Mouse (Mus musculus) megakaryocyte, adult 5-6 weeks (primary cell): ENCODE results near the gene Trappc10. TPM values are rescaled to one million over a fixed set of nuclear protein-coding genes. Genes with fewer than 3 reads are reported as not detected.

ENCODE experiments used
- ATAC-seq: 2 replicates; pipeline ENCODE4 v1.8.0; 2016; ENCODE audit warnings: mild to moderate bottlenecking, inconsistent platforms; ENCODE audit not compliant: poor library complexity, severe bottlenecking
- total RNA-seq, 2 experiments: library from RNA; stranded (forward) in 1 of 2; stranded (reverse) in 1 of 2; fragments of 153-499, 151-499 nt in 1 of 2; fragments of 221-1000, 200-1000 nt in 1 of 2; gene quantifications; 2 replicates each; pipeline versions ENCODE4 v1.2.3 to v1.2.4; 2015 to 2017

Gene Trappc10
- total RNA-seq, 2 experiments from 2014 or later: 26.1 to 26.9 TPM

DNA sequence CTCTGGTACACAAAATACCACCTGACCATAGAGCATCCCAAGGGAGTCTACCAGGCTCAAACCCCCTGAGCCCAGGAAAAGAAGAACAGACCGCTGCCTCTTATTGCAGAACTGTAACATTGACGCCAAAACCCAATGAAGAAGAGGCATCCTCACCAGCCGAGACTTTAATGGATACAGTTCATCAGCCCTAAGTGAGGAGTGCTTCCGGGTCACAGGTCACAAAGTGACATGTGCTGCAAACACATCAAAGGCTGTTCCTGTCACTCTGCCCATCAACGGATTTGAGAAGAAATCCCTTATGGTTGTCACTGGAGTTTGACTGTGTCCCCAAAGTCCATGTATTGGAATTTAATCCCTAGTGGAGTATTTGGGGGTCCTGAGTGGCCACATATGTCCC, 14.8 kb upstream of the Trappc10 start:
- ATAC-seq: no peak

DNA sequence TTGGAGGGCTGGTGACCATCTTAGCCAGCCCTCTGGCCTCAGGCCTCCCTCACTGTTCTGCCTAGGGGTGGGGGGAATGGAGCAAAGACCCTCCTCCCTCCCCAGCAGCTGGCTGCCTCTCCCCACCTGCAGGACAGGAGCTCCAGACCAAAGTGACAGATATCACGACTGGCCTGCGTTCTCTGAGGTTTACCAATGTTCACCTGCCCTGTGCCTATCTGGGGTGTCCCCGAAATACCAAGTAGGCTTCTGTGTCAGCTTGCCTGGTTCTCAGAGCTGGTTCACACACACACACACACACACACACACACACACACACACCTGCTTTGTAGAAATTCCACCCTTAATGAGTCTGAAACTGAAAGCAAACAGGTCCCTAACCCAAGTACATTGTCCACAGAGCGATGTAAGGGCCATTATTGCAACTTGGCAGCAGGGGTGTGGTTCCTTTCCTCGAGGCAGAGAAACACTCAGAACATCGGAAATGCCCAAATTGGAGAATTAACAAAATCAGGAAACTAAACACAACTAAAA, 13.8 kb upstream of the Trappc10 start:
- no peak for ATAC-seq

DNA sequence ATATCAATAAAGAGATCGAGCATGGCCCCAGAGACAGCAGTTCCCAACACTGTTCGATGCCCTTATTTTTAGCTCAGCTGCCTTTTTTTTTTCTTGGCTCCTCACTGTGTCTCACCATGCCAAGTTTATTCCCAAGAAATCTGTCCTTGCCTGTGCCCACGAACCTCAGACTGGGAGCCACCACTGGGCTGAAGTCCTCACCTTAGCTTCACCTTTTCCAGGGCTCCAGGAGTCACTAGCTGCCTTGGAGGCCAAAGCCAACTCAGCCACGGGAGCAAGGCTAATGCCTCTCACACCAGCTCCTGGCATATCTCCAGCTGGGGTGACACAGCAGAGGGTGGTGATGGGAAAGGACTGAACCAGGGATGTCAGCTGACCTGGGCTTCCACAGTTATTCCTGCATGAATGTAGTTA, 11.2 kb upstream of the Trappc10 start:
- ATAC-seq: no peak

DNA sequence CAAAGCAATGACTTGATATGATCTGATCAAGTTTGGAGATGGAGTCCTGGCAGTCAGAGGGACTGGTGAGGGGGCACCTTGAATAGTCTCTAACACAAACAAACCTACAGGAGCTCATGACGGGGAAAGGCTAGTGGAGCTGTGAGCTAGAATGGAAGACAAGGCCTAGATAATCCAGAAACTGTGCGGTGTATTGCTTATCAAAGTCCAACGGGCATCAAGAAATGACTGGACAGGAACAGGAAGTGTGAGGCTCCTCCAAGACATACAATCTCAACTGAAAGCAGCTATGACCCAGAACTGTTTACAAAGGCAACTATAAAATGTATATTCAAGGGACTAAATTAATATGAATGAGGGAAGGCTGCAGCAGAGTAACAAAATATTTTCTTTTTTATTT, 2.8 kb upstream of the Trappc10 start:
- ATAC-seq: no peak

DNA sequence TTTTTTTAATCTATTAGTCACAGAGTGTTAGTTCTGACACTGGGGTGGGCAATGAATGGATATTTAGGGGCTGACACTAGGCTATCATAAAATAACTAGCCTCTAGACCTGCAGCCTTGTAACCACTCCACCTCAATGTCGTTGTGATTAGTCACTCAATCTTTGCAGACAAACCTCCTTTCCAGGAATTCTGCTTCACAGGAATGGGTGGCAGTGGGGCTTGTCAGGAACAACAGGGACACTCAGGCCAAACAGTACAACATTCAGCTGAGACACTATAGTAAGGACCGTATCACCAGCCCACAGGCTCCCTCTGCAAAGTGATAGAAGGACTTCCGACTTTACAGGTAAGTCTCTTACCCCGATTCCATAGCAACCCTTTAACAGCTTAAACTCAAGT, 2.3 kb upstream of the Trappc10 start:
- ATAC-seq: no peak

DNA sequence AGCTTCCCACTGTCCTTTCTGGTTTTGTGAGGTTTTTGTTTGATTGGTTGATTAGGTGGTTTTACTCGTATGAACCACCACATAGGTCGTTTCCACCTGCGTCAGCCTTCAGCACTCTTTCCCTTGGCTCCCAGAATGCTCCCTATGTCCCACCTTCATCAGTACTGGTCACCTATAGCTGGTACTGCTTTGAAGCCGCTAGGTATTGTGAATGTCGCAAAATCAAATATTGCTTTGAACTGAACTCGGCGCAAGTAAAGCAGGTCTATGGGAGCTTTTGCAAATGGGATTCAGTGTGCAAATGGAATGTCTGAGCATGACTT, 745 bp upstream of the Trappc10 start:
- ATAC-seq: no peak

DNA sequence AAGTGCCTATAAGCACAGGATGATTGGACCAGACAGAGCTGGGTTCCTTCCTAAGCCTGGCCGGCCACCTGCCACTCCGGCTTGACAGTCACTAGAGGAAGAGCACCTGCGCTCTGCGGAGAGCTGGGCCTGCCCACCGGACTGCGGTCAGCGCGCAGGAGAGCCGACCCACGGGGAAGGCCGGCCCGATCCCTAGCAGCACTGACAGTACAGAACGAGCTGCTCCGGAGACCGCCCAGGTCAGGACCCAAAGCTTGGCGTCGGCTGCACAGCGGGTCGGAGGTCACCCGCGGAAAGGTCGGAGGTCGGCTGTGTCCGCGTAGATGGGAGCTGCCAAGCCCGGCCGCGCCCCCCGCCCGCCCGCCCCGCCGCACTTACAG, 393 bp downstream of the Trappc10 start:
- ATAC-seq: peak; percentile 47

DNA sequence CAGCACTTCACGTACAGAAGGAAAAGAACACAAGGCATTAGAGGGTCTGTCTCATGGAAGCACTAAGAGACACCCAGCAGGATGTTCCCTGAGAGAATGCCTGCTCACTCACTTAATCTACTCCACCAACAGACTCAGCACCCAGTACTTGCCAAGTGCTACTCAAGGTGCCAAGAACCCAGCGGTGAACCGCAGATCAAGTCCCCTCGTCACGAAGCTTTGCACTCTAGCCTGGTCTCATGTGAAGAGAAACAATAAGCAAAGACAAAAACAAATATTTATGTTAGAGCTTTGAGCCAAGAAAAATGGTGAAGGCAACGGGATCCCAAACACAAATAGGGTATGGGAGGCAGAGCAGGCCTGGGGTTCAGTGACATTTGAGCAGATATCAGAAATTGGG, 5.5 kb downstream of the Trappc10 start:
- no peak for ATAC-seq

DNA sequence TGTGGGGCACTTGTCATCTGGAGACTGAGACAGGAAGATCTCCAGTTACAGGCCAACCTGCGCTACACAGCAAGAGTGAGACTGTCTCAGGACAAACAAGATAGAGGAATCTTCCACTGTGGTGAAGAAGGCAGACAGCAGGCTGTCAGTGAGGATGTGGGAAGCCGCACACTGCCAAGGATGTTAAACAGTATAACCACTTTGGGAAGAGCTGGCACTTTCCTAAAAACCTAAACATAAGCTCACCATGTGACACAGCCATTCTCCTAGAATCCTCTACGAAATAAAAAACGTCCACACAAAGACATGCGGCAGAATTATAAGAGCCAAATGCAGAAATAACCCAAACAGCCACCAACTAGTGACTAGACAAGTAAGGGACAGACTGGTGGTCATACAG, 6.1 kb downstream of the Trappc10 start:
- no peak for ATAC-seq

DNA sequence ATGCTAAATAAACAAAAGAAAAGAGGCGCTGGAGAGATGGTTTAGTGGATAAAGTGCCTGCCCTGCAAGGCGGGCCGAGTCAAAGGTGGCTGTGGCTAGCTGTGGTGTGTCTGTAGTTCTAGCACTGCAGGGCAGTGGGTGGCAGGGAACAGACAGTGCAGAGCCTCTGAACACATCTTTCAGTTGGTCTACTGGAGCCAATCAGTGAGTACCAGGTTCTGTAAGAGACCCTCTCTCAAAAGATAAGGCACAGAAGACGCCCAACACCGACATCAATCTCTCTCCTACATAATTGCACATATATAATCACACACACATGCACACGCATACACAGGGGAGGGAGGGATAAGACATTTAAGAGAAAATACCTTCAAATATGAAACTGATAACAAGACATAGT, 6.6 kb downstream of the Trappc10 start:
- no peak for ATAC-seq

DNA sequence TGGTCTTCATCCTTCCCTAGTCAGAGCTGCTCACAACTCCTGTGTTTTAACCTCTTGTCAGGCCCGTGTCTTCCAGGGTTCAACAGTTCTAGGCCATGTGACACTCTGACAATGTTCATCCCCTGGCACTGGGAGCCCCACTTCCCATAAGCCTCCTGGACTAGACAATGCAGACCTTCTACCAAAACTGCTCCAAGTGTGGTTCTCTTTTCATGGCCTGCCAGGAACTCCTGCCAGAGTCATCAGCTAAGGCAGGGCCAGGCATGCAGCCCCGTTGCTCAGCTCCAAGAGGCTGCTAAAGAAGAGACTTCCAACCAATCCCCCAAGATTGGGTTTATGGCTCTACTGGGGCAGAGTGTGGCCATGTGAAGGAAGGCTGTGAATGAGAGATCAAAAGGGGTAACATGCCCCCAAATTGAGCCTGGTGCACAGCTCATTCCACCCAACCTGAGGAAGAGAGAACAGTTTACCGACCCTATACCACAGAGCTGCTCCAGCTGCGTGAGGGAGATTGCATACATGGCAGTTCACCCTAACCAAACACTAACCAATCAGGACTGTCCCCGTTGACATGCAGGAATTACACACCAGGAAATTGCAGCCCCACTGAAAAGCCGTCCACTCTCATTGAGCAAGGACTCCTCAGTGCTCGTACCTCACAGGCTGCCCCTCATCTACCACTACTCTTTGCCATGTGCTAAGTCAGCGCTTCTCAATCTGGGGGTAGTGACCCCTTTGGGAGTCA, 7.4 kb downstream of the Trappc10 start:
- peak; percentile 87 for ATAC-seq

DNA sequence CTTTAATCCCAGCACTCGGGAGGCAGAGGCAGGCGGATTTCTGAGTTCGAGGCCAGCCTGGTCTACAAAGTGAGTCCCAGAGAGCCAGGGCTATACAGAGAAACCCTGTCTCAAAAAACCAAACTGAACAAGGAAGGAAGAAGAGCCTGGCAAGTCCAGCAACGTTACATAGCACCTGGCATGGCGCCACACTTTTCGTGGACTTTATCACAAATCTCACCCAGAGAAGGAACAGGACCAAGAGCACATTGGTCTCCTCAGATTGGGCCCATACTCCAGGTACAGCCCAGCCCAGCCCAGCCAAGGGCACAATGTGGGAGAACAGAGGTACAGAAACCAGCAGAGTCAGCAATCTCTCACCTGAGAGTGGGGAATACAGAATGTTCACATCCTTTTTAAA, 10.7 kb downstream of the Trappc10 start:
- ATAC-seq: no peak

DNA sequence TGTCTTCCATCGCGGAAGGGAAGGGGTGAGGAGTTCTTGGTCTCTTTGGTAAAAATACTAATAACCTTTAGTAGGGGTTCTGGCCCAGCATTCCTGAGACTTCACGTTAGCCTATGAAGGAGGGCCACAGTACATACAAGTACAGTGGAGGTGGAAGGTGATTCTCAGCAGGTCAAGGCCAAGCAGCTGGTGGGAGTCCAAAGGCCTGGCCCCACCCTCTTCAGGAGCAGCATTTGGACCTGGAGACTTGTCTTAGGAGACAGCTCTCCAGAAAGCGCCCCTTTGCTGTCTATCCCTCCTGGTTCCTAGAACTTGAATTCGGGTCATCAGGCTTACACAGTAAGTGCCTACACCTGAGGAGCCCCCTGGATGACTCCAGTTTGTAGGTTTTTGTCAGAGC, 11.3 kb downstream of the Trappc10 start:
- no peak for ATAC-seq

DNA sequence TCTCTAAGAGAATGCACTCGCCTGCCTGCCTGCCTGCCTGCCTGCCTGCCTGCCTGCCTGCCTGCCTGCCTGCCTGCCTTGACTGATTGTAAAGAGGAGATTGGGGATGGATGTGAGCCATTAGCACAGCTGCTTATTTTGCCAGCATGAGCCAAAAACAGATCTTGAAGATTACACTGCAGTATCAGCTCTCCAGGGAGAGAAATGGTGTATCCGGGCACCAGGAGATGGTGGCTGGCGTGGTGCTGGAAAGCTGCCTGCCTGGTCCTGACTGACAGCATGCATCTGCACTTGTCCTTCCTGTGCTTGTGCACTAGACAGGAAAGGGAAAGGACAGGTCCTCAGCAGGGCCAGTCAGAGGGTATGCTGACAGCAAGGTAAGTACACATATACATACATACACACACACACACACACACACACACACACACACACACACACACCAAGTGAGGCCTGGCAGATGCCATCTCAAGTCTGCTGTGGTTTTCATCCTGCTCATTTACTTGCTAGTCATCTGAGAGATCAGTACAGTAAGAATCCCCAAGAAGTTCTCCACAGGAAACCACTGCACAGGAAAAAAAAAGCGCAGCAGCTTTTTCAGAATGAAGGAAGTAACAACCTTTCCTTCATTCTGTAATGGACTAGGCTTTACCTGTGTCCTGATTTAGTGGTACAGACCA, 12.0 kb downstream of the Trappc10 start:
- ATAC-seq: no peak

DNA sequence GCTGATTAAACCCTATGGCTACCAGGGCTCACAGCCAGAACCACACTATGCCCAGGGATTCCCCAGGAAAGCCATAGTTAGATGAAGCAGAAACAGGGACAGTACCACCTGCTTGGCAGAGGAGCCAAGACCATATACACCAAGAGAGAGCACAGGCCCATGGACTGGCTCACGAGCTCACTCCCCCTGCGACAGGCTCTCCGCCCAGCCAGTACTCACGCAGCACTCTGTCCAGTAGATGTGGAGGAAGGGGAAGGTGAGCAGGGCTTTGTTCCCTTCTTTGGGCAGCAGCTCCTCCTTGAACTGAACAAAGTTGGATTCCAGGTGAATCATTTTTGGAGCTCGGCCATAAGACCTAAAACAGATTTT, 15.9 kb downstream of the Trappc10 start:
- ATAC-seq: no peak

DNA sequence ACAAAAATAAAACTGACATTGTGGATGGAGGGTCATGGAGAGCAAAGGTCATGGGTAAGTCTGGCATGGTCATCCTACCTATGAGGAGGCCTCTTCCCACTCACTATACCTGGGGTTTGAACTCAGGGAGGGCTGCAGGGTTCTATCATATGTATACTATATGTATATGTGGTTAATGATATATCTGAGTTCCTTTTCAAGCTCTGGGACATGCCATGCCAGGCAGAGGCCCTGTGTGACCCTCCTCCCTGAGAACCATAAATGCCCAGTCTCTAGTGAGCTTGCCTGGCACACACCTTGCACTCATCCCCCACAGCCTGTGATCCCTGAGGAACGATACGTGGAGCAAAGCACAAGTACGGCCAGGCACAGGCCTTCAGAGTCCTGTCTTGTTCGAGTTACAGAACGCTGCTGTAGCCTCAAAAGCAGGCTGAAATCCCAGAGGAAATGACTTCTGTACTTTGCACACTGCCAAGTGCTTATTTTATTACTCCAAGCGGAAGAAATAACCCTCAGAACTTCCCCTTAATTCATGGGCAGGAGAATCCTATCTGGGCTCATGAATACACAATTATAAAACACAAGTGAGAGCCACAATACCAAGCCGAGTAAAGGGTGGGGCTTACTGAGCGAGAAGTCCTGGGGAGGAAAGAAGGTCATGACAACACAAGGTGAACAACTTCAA, 16.4 kb downstream of the Trappc10 start:
- no peak for ATAC-seq

DNA sequence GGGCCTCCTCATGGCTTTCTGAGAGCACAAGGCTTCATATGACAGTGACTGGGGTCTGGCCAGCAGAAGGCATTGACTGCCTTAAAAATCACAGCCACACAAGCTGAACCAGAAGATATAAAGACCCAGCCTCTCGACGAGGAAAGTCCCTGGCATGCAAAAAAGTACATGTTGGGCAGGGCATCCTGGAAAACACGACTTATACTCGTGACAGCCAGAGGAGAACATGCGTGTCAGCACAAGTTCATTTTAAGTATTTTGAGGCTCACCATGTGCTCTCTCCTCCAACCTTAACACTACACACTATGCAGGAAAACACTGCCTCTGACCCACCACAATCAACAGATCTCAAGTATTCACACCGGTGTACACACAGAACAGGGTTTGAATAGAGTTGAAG, 20.3 kb downstream of the Trappc10 start:
- ATAC-seq: no peak

DNA sequence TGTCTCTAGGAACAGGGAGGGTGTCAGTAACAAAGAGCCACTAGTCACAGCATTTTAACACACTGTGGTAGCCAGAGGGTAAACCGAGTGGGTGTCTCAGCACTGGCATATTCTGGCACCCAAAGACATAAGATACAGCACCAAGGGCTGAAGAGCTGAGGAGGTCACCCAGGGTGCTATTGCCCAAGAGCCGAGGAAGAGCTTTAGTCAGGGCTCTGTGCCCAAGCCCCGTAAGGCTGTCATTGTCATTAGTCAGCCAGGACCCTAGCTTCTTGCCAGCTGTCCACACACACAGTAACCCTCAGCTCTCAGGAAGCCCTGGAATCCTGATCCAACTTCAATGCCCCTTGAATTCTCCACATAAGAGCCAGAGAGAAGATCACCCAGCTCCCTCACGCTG, 21.5 kb downstream of the Trappc10 start:
- no peak for ATAC-seq

DNA sequence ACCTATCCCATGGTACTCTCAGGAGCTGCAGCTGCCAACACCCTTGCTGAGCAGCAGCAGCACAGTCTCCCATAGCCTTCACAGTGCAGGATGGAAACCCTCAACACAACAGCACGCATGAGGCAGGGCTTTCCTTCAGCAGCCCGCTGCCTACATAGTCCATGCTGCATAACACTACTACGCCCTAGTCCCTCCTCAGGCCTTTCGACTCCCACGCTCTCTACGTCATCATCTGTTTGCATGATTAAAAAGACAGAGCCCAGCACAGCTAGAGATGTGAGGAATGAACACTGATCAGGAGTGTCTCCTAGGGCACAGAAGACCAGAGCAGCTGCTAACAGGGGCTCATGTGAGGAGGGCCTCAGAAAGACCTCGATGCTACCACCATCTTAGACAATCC, 23.1 kb downstream of the Trappc10 start:
- ATAC-seq: no peak

DNA sequence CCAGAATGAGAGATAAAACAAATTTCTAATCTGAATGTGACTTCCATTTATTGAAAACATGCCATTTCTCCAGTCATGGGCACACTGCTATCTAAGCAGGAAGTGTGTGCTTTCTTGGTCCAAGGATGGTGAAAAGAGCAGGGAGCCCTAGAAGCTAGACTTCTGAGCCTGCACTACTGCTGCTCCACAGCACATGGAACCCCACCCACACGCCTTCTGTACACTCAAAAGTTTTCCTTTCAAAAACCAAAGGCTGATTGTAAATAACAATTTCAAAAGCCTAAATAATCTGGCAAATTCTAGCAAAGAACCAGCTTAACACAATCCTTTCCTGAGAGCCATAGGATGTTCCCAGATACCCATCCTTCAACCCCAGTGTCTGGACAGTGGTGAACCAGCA, 24.9 kb downstream of the Trappc10 start:
- ATAC-seq: no peak

DNA sequence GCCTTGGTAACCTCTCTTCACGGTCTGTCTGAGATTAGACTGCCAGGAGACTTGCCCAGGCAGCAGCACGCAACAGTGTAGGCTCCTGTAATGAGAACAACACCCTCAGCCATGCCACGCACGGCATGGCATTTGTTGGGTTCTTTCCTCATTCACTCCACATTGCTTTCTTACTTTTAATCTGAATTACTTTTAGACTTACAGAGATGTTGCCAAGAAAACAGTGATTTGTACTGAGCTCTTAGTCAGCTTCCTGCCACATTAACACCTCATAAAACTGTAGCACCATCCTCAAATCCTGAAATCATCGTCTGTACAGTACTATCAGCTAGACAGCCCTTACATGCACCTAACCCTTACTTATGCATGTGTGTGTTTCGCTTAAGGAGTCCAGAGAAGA, 25.9 kb downstream of the Trappc10 start:
- no peak for ATAC-seq
